Mouse (Mus musculus): ENCODE data around the gene D930048N14Rik. TPM values are rescaled to one million over a fixed set of nuclear protein-coding genes. Genes with fewer than 3 reads are reported as not detected.
"Not testable (repeated sequence)": the region's sequence is repeated elsewhere in the genome, so short reads cannot be mapped to it uniquely, and the experiment has no call there.

Gene D930048N14Rik
- polyA plus RNA-seq, 1 experiment from 2014 or later: 1.8 TPM

GRCm38 (mm10) chr11:51615129-51615528, 35.6 kb upstream of the D930048N14Rik start:
- no peaks in the 10 kb centered on the region; the same call in 1 of the 2 replicates for H3K4me1 ChIP-seq (ENCODE audit: control insufficient read depth, insufficient read depth, low read depth, low read length)
- 53% methylated on average over 7 of the region's 7 CpGs for WGBS

GRCm38 (mm10) chr11:51615601-51616000, 35.2 kb upstream of the D930048N14Rik start:
- WGBS: 6% methylated on average over 14 of the region's 14 CpGs
- Histone ChIP-seq H3K36me3 (ENCODE audit: control insufficient read depth, insufficient read depth, low read length) (no peaks in the 10 kb centered on the region), H3K4me2 (ENCODE audit: low read length) (peak overlapping the region; percentile 66), H3K4me1 (ENCODE audit: control insufficient read depth, insufficient read depth, low read depth, low read length) (peaks cover 5% of the 10 kb centered on the region), H3K27ac (ENCODE audit: low read depth, low read length) (no peak overlapping the region), H3K4me3 (ENCODE audit: low read length) (peak overlapping the region; percentile 38), H3K9ac (ENCODE audit: low read depth, low read length) (peak overlapping the region; percentile 60), H3K27me3 (replicated peaks; ENCODE audit: control insufficient read depth, insufficient read depth, low read length) (no peaks in the 10 kb centered on the region), H3K9me3 (ENCODE audit: control insufficient read depth, low read length) (no peaks in the 10 kb centered on the region)
- peak; percentile 28; the same call in 1 of the 2 replicates for ATAC-seq

More at GRCm38 (mm10) chr11:51615129-51615528, 35.6 kb upstream of the D930048N14Rik start:
- Histone ChIP-seq H3K9me3 (ENCODE audit: control insufficient read depth, low read length) (no peaks in the 10 kb centered on the region), H3K9ac (ENCODE audit: low read depth, low read length) (peak overlapping the region; percentile 60; the same call in 1 of the 2 replicates), H3K27me3 (replicated peaks; ENCODE audit: control insufficient read depth, insufficient read depth, low read length) (no peaks in the 10 kb centered on the region), H3K4me3 (ENCODE audit: low read length) (peak overlapping the region; percentile 38), H3K36me3 (ENCODE audit: control insufficient read depth, insufficient read depth, low read length) (no peaks in the 10 kb centered on the region), H3K4me2 (ENCODE audit: low read length) (peak overlapping the region; percentile 66), H3K27ac (ENCODE audit: low read depth, low read length) (no peak overlapping the region)
- no peak for ATAC-seq

- H3K9ac ChIP-seq (ENCODE audit: low read depth, low read length); H3K36me3 ChIP-seq (ENCODE audit: control insufficient read depth, insufficient read depth, low read length); H3K4me1 ChIP-seq (ENCODE audit: control insufficient read depth, insufficient read depth, low read depth, low read length); ATAC-seq; H3K27me3 ChIP-seq (replicated peaks; ENCODE audit: control insufficient read depth, insufficient read depth, low read length); H3K9me3 ChIP-seq (ENCODE audit: control insufficient read depth, low read length); H3K27ac ChIP-seq (ENCODE audit: low read depth, low read length); H3K4me3 ChIP-seq (ENCODE audit: low read length): not testable (repeated sequence)
- peak overlapping the region; percentile 66 for H3K4me2 ChIP-seq (ENCODE audit: low read length)
- WGBS: 94% methylated on average over 7 of the region's 7 CpGs
These were observed 34.6 kb upstream of the D930048N14Rik start for GRCm38 (mm10) chr11:51616113-51616512.

- H3K4me3 ChIP-seq (ENCODE audit: low read length): no peak overlapping the region
- no peaks in the 10 kb centered on the region; the same call in 1 of the 2 replicates for H3K36me3 ChIP-seq (ENCODE audit: control insufficient read depth, insufficient read depth, low read length)
- no peak overlapping the region for H3K9ac ChIP-seq (ENCODE audit: low read depth, low read length)
- no peak for ATAC-seq
- WGBS: 2% methylated on average over 4 of the region's 4 CpGs
- peaks cover 11% of the 10 kb centered on the region for H3K4me1 ChIP-seq (ENCODE audit: control insufficient read depth, insufficient read depth, low read depth, low read length)
- H3K27ac ChIP-seq (ENCODE audit: low read depth, low read length): no peak overlapping the region
- H3K9me3 ChIP-seq (ENCODE audit: control insufficient read depth, low read length): no peaks in the 10 kb centered on the region
- no peak overlapping the region for H3K4me2 ChIP-seq (ENCODE audit: low read length)
- no peaks in the 10 kb centered on the region for H3K27me3 ChIP-seq (replicated peaks; ENCODE audit: control insufficient read depth, insufficient read depth, low read length)
These were observed 33.1 kb upstream of the D930048N14Rik start for GRCm38 (mm10) chr11:51617693-51618092.

GRCm38 (mm10) chr11:51618894-51619408, 31.8 kb upstream of the D930048N14Rik start:
- Histone ChIP-seq H3K27me3 (replicated peaks; ENCODE audit: control insufficient read depth, insufficient read depth, low read length) (no peaks in the 10 kb centered on the region), H3K36me3 (ENCODE audit: control insufficient read depth, insufficient read depth, low read length) (peaks cover 8% of the 10 kb centered on the region), H3K4me1 (ENCODE audit: control insufficient read depth, insufficient read depth, low read depth, low read length) (peaks cover 11% of the 10 kb centered on the region), H3K9ac (ENCODE audit: low read depth, low read length) (peak overlapping the region; percentile 50), H3K27ac (ENCODE audit: low read depth, low read length) (no peak overlapping the region), H3K4me3 (ENCODE audit: low read length) (peak overlapping the region; percentile 80), H3K4me2 (ENCODE audit: low read length) (peak overlapping the region; percentile 61), H3K9me3 (ENCODE audit: control insufficient read depth, low read length) (no peaks in the 10 kb centered on the region)
- no peak; the same call in 1 of the 2 replicates for ATAC-seq
- WGBS: 57% methylated on average over 8 of the region's 8 CpGs

GRCm38 (mm10) chr11:51619409-51620060, 31.2 kb upstream of the D930048N14Rik start, which contains the start of gene Nhp2:
Nhp2 (plus strand) TSS chr11:51619735.
- Histone ChIP-seq H3K9me3 (ENCODE audit: control insufficient read depth, low read length) (no peaks in the 10 kb centered on the region), H3K4me2 (ENCODE audit: low read length) (peak within 1 kb of the TSS; percentile 61), H3K27me3 (replicated peaks; ENCODE audit: control insufficient read depth, insufficient read depth, low read length) (no peaks in the 10 kb centered on the region), H3K4me3 (ENCODE audit: low read length) (peak within 1 kb of the TSS; percentile 80), H3K4me1 (ENCODE audit: control insufficient read depth, insufficient read depth, low read depth, low read length) (peaks cover 11% of the 10 kb centered on the region), H3K27ac (ENCODE audit: low read depth, low read length) (peak within 1 kb of the TSS; percentile 54; the same call in 1 of the 2 replicates), H3K36me3 (ENCODE audit: control insufficient read depth, insufficient read depth, low read length) (peaks cover 12% of the 10 kb centered on the region), H3K9ac (ENCODE audit: low read depth, low read length) (peak within 1 kb of the TSS; percentile 76)
- ATAC-seq: peak; percentile 96
- WGBS: under 1% methylated on average over 51 of the region's 51 CpGs

GRCm38 (mm10) chr11:51620084-51620483, 30.7 kb upstream of the D930048N14Rik start:
- ATAC-seq: no peak
- Histone ChIP-seq H3K27ac (ENCODE audit: low read depth, low read length) (peak overlapping the region; percentile 54; the same call in 1 of the 2 replicates), H3K9ac (ENCODE audit: low read depth, low read length) (peak overlapping the region; percentile 76), H3K9me3 (ENCODE audit: control insufficient read depth, low read length) (no peaks in the 10 kb centered on the region), H3K4me2 (ENCODE audit: low read length) (peak overlapping the region; percentile 61), H3K4me1 (ENCODE audit: control insufficient read depth, insufficient read depth, low read depth, low read length) (peaks cover 11% of the 10 kb centered on the region), H3K4me3 (ENCODE audit: low read length) (peak overlapping the region; percentile 80), H3K27me3 (replicated peaks; ENCODE audit: control insufficient read depth, insufficient read depth, low read length) (no peaks in the 10 kb centered on the region), H3K36me3 (ENCODE audit: control insufficient read depth, insufficient read depth, low read length) (peaks cover 16% of the 10 kb centered on the region)
- 5% methylated on average over 11 of the region's 11 CpGs for WGBS

GRCm38 (mm10) chr11:51621776-51622175, 29.0 kb upstream of the D930048N14Rik start:
- Histone ChIP-seq H3K27ac (ENCODE audit: low read depth, low read length) (no peak overlapping the region), H3K27me3 (replicated peaks; ENCODE audit: control insufficient read depth, insufficient read depth, low read length) (no peaks in the 10 kb centered on the region), H3K4me1 (ENCODE audit: control insufficient read depth, insufficient read depth, low read depth, low read length) (peaks cover 11% of the 10 kb centered on the region), H3K9me3 (ENCODE audit: control insufficient read depth, low read length) (no peaks in the 10 kb centered on the region), H3K4me2 (ENCODE audit: low read length) (no peak overlapping the region), H3K9ac (ENCODE audit: low read depth, low read length) (no peak overlapping the region), H3K36me3 (ENCODE audit: control insufficient read depth, insufficient read depth, low read length) (peaks cover 27% of the 10 kb centered on the region), H3K4me3 (ENCODE audit: low read length) (no peak overlapping the region)
- ATAC-seq: no peak
- WGBS: 95% methylated on average over 2 of the region's 2 CpGs

GRCm38 (mm10) chr11:51622971-51623491, 27.7 kb upstream of the D930048N14Rik start:
- 88% methylated on average over 7 of the region's 7 CpGs for WGBS

More at GRCm38 (mm10) chr11:51622971-51623491, 27.7 kb upstream of the D930048N14Rik start:
- Histone ChIP-seq H3K4me2 (ENCODE audit: low read length) (no peak overlapping the region), H3K9me3 (ENCODE audit: control insufficient read depth, low read length) (no peaks in the 10 kb centered on the region), H3K36me3 (ENCODE audit: control insufficient read depth, insufficient read depth, low read length) (peaks cover 35% of the 10 kb centered on the region), H3K4me1 (ENCODE audit: control insufficient read depth, insufficient read depth, low read depth, low read length) (peaks cover 11% of the 10 kb centered on the region), H3K27ac (ENCODE audit: low read depth, low read length) (no peak overlapping the region), H3K27me3 (replicated peaks; ENCODE audit: control insufficient read depth, insufficient read depth, low read length) (no peaks in the 10 kb centered on the region), H3K4me3 (ENCODE audit: low read length) (no peak overlapping the region), H3K9ac (ENCODE audit: low read depth, low read length) (no peak overlapping the region)
- no peak for ATAC-seq
